Mouse (Mus musculus): Measurements from ENCODE around the gene Ldhb.

DNA sequence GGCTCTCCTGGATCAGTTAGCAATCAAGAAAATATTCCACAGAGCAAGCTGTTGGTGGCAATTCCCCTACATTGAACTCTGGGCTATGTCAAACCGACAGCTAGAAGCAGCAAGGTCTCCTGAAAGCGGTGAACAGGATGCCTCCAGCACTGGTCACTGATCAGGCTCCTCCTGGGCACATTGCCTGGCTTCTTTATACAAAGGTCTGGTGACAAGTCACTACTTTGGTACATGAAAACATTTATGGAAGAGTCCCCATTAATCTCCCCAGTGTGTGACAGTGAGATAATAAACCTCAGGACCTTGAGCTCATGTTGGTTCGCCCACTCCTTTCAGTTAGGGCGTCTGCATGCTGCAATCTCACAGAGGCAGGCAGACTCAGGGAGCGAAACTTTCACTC is 22.6 kb upstream of the Ldhb start:
- TF ChIP-seq POLR2A (IDR thresholded peaks at IDR 0.05; ENCODE audit: low read depth, low read length) (no peak), CTCF (IDR thresholded peaks at IDR 0.05; ENCODE audit: extremely low read depth, insufficient read length, insufficient replicate concordance, low read depth, low read length) (no peak)
